Mouse (Mus musculus): Measurements from ENCODE around the gene Exoc3l. TPM values are rescaled to one million over a fixed set of nuclear protein-coding genes. Genes with fewer than 3 reads are reported as not detected.
A peak's percentile ranks its signal among the peaks of the same experiment; 100 is the strongest.

The Exoc3l gene
- polyA plus RNA-seq, 1 experiment: 3.1 TPM

DNA sequence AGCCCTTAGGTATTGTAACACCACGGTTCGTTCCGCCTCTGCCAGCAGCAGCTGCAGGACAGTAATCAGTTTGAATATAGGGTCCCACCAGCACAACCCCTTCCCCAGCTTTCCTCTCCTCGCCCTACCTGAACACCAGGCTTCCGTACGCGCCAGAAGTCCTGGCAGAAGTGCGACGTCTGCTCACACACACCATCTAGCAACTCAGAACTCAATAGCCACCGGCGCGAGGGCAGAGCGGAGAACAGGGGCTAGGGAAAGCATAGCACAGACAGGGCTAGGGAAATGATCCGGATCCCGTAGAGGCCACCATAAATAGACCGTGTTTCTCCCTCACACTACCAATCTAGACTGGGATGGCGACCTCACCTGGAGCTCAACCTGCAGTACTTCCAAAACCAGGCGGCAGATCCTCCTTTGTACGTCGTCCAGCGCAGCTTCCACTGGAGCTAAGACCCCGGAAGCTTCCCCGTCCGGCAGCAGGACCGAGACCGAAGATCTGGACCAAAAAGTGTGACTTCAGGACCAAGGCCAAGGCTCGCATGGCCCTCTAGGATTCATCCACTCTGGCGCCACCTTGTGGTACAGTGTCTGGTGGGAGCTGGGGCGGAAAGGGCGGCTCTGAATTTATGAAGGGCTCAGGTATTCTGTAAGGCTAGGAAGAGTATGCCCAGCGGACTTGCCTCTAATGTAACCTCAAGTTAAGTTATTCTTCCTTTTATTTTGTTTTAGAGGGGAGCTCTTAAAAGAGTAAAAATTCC lies 5.2 kb downstream of the Exoc3l start:
- peak; percentile 31; the same call in 1 of the 2 replicates for TF ChIP-seq POLR2A (IDR thresholded peaks at IDR 0.05; ENCODE audit: low read depth, low read length)
- peak; percentile 96; the same call in 1 of the 2 replicates for TF ChIP-seq CTCF (IDR thresholded peaks at IDR 0.05; ENCODE audit: extremely low read depth, insufficient read length, insufficient replicate concordance, low read depth, low read length)
- Histone ChIP-seq H3K36me3 (ENCODE audit: control insufficient read depth, insufficient read depth, low read length) (no peaks in the 10 kb centered on the region), H3K27ac (ENCODE audit: insufficient read depth, low read depth, low read length) (no peak overlapping the region), H3K4me3 (ENCODE audit: low read depth, low read length) (peak overlapping the region; percentile 75; the same call in 1 of the 2 replicates), H3K4me1 (ENCODE audit: control insufficient read depth, insufficient read depth, insufficient read length, low read length) (peaks cover 12% of the 10 kb centered on the region), H3K27me3 (ENCODE audit: control insufficient read depth, insufficient read depth, low read length) (no peaks in the 10 kb centered on the region; the same call in 1 of the 2 replicates)
- 9% methylated on average over 31 of the region's 31 CpGs for WGBS

DNA sequence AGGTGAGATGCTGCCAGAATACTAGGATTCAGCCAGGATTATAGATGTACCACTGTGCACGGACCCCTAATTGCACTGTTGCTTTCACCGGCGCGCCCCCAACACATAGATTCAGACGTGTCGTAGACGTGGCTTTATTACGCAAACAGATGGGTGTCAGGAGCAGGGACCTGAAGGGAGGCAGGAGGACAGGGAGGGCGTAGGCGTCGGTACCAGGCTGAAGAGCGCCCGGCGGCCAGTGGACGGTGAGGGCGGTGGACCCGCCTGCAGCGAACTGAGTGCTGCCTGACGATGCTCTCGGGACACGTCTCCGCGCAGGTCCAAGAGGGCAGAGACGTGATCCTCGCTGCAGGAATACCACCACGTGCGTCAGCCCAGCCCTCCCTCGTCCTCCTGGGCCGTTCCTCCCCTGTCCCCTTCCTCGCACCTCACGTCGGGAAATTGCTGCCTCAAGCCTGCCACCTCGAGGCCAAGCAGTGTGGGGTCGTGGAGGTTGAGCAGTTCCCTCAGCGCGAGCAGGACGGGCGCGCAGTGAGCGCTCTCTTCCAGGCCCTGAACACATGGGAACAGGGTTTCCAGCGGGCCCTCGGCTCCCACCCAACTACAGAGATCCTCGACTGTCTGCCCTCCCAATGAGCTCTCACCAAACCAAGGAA lies 6.0 kb downstream of the Exoc3l start, which contains the start of gene 4931428F04Rik:
Gene 4931428F04Rik, minus strand, starts transcription at position 60 of the 656 bp plus-strand sequence.
- Histone ChIP-seq H3K4me1 (ENCODE audit: control insufficient read depth, insufficient read depth, insufficient read length, low read length) (peaks cover 12% of the 10 kb centered on the region), H3K27me3 (ENCODE audit: control insufficient read depth, insufficient read depth, low read length) (no peaks in the 10 kb centered on the region; the same call in 1 of the 2 replicates), H3K27ac (ENCODE audit: insufficient read depth, low read depth, low read length) (peak within 1 kb of the TSS; percentile 23; the same call in 1 of the 2 replicates), H3K4me3 (ENCODE audit: low read depth, low read length) (peak within 1 kb of the TSS; percentile 75), H3K36me3 (ENCODE audit: control insufficient read depth, insufficient read depth, low read length) (no peaks in the 10 kb centered on the region)
- no peak for TF ChIP-seq POLR2A (IDR thresholded peaks at IDR 0.05; ENCODE audit: low read depth, low read length)
- 0 out of 2 replicates have a peak, but pooled peaks have one; percentile 31 for TF ChIP-seq CTCF (IDR thresholded peaks at IDR 0.05; ENCODE audit: extremely low read depth, insufficient read length, insufficient replicate concordance, low read depth, low read length)
- WGBS: 3% methylated on average over 43 of the region's 43 CpGs

DNA sequence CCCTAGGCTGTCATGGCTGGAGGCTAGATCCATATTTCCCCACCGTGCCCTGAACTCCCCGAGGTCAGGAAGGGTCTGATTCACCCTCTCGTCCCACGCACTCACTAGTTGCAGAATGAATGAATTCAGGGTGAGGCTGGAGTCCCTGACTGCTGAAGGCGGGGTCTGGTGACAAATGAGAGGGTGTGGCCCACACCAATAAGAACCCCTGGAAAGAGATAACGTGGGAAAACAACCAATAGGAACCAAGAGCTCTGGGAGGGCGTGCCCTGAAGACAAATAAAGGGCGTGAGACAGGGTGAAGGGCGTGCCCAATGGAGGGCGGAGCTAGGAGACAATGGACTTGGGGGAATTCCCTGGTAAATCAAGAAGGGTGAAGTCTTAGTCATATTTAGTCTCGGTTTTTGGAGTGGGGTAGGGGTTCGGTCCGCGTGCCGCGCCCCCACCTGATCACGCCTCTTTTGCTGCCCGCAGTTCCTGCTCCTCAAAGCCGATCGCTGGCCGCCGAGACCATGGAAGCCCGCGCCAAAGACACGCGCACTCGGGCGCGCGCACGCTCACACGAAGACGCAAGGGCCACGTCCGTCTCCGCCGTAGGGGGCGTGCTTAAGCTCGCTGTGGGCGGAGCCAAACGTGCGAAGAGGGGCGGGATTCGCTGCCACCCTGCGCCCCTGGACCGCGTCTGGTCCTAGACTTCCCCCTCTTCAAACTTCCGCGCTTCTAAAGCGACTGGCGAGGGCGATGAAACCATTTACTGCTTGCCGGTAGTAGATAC lies 6.8 kb downstream of the Exoc3l start:
- Histone ChIP-seq H3K4me1 (ENCODE audit: control insufficient read depth, insufficient read depth, insufficient read length, low read length) (peaks cover 12% of the 10 kb centered on the region), H3K4me3 (ENCODE audit: low read depth, low read length) (peak overlapping the region; percentile 75), H3K36me3 (ENCODE audit: control insufficient read depth, insufficient read depth, low read length) (no peaks in the 10 kb centered on the region), H3K27me3 (ENCODE audit: control insufficient read depth, insufficient read depth, low read length) (no peaks in the 10 kb centered on the region; the same call in 1 of the 2 replicates), H3K27ac (ENCODE audit: insufficient read depth, low read depth, low read length) (peak overlapping the region; percentile 23; the same call in 1 of the 2 replicates)
- WGBS: 1% methylated on average over 53 of the region's 53 CpGs
- TF ChIP-seq CTCF (IDR thresholded peaks at IDR 0.05; ENCODE audit: extremely low read depth, insufficient read length, insufficient replicate concordance, low read depth, low read length) (peak; percentile 8; the same call in 1 of the 2 replicates), POLR2A (IDR thresholded peaks at IDR 0.05; ENCODE audit: low read depth, low read length) (0 out of 2 replicates have a peak, but pooled peaks have one; percentile 13)

DNA sequence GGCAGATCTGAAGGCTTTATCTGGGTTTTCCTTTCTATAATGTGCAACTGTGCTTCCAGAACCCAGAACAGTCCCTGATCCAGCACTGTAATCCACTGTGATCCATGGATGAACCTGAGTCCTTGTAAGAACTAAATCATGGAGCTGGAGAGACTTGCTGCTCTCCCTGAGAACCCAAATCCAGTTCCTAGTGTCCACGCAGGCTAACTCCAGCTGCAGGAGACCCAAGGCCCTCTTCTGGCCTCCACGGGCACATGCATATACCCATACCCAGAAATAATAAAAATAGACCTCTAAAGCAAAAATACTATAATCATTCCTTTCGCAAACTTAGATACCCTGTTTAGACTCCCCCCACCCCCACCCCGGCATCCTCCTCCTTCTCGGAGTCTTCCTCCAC lies 7.7 kb downstream of the Exoc3l start:
- Histone ChIP-seq H3K4me1 (ENCODE audit: control insufficient read depth, insufficient read depth, insufficient read length, low read length) (peaks cover 13% of the 10 kb centered on the region), H3K4me3 (ENCODE audit: low read depth, low read length) (no peak overlapping the region), H3K36me3 (ENCODE audit: control insufficient read depth, insufficient read depth, low read length) (no peaks in the 10 kb centered on the region), H3K27me3 (ENCODE audit: control insufficient read depth, insufficient read depth, low read length) (no peaks in the 10 kb centered on the region; the same call in 1 of the 2 replicates), H3K27ac (ENCODE audit: insufficient read depth, low read depth, low read length) (no peak overlapping the region)
- 82% methylated on average over 5 of the region's 5 CpGs for WGBS
- TF ChIP-seq CTCF (IDR thresholded peaks at IDR 0.05; ENCODE audit: extremely low read depth, insufficient read length, insufficient replicate concordance, low read depth, low read length) (no peak), POLR2A (IDR thresholded peaks at IDR 0.05; ENCODE audit: low read depth, low read length) (no peak)

GRCm38 (mm10) chr8:105286907-105287306 lies 9.0 kb downstream of the Exoc3l start:
- 92% methylated on average over 4 of the region's 4 CpGs for WGBS
- no peak for TF ChIP-seq CTCF (IDR thresholded peaks at IDR 0.05; ENCODE audit: extremely low read depth, insufficient read length, insufficient replicate concordance, low read depth, low read length)
- TF ChIP-seq POLR2A (IDR thresholded peaks at IDR 0.05; ENCODE audit: low read depth, low read length): no peak

DNA sequence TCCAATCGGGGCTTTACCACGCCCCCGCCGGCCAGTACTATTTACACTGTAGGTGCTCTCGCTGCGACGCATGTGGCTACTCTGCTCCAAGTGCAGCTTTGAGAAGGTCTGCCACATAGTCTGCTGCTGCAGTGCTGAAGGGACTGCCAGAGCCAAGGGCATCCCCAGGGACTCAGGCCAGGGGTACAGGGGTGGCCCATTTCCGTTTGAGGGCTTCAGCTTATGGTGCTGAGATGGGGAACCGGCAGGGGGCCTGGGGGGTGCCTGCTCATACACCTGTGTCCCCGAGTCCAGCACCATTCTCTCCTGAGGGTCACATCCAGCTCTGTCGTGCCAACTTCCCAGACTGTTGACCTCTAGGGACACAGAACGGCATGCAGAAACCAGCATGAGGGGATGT lies 10.4 kb downstream of the Exoc3l start:
- no peak for TF ChIP-seq CTCF (IDR thresholded peaks at IDR 0.05; ENCODE audit: extremely low read depth, insufficient read length, insufficient replicate concordance, low read depth, low read length)
- no peak for TF ChIP-seq POLR2A (IDR thresholded peaks at IDR 0.05; ENCODE audit: low read depth, low read length)
- peaks cover 12% of the 10 kb centered on the region for H3K4me1 ChIP-seq (ENCODE audit: control insufficient read depth, insufficient read depth, insufficient read length, low read length)
- H3K27me3 ChIP-seq (ENCODE audit: control insufficient read depth, insufficient read depth, low read length): no peaks in the 10 kb centered on the region; the same call in 1 of the 2 replicates
- no peak overlapping the region for H3K27ac ChIP-seq (ENCODE audit: insufficient read depth, low read depth, low read length)
- WGBS: 77% methylated on average over 12 of the region's 12 CpGs
- H3K36me3 ChIP-seq (ENCODE audit: control insufficient read depth, insufficient read depth, low read length): no peaks in the 10 kb centered on the region
- no peak overlapping the region for H3K4me3 ChIP-seq (ENCODE audit: low read depth, low read length)

More at GRCm38 (mm10) chr8:105286907-105287306, 9.0 kb downstream of the Exoc3l start:
- no peaks in the 10 kb centered on the region for H3K36me3 ChIP-seq (ENCODE audit: control insufficient read depth, insufficient read depth, low read length)
- no peaks in the 10 kb centered on the region; the same call in 1 of the 2 replicates for H3K27me3 ChIP-seq (ENCODE audit: control insufficient read depth, insufficient read depth, low read length)
- no peak overlapping the region for H3K27ac ChIP-seq (ENCODE audit: insufficient read depth, low read depth, low read length)
- H3K4me1 ChIP-seq (ENCODE audit: control insufficient read depth, insufficient read depth, insufficient read length, low read length): peaks cover 15% of the 10 kb centered on the region
- H3K4me3 ChIP-seq (ENCODE audit: low read depth, low read length): no peak overlapping the region

Measured in small intestine, adult 2 months (tissue).